Mouse (Mus musculus) lung, postnatal 0 days (tissue): Measurements from ENCODE around the gene Zfp618.

ENCODE experiments used
- CTCF ChIP-seq: IDR thresholded peaks from 2 replicates; pipeline ENCODE4 v1.5.1; 2016; ENCODE audit warnings: antibody characterized with exemption, mild to moderate bottlenecking
- EP300 ChIP-seq: IDR thresholded peaks from 2 replicates; pipeline ENCODE4 v1.6.1; 2016; ENCODE audit warnings: antibody characterized with exemption, mild to moderate bottlenecking, control low read depth

DNA sequence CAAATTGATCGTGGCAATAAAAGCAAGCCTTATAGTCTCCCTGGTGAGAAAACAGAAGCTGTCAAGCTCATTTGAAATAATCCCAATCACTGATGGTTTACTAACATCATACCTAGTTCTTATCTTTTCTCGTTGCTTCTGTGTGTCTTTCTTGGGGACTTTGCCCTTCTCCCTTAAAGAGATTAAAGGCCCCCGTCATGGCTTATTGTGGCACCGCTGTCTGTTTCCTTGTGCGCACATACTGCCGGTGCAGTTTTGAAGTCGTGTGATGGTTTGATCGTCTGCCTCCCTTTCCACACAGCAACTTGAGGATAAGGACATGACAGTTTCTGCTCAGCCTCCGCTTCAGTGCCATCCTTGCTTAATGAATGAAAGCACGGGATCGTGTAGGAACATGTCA, 135.1 kb downstream of the Zfp618 start:
- TF ChIP-seq CTCF (no peak), EP300 (no peak)
